Mouse (Mus musculus): ENCODE data around the gene Gm20388. TPM values are rescaled to one million over a fixed set of nuclear protein-coding genes. Genes with fewer than 3 reads are reported as not detected.

The Gm20388 gene
- polyA plus RNA-seq, 2 experiments, result 8.5 TPM; not detected in 1

- ATAC-seq (ENCODE audit: insufficient read depth) (no peak), DNase-seq (ENCODE audit: low read depth in 3 of 3, low spot score in 3 of 3) (no peak)
- Histone ChIP-seq H3K9ac (replicated peaks) (no peak overlapping the region), H3K36me3 (replicated peaks; ENCODE audit: control insufficient read depth, insufficient read depth, low read depth) (no peaks in the 10 kb centered on the region; the same call in 1 of the 2 replicates), H3K27ac (no peak overlapping the region), H3K9me3 (ENCODE audit: control insufficient read depth, low read length) (no peaks in the 10 kb centered on the region), H3K4me3 (ENCODE audit: insufficient read depth in 1 of 2, low read depth in 2 of 2, low read length in 2 of 2) (no peak overlapping the region), H3K4me2 (ENCODE audit: low read depth) (no peak overlapping the region), H3K4me1 (replicated peaks; ENCODE audit: control insufficient read depth in 2 of 2, insufficient read depth in 2 of 2, low read length in 1 of 2) (peaks cover 0 to 30% of the 10 kb centered on the region in 2 experiments; a peak in 3 of 4 replicates), H3K27me3 (ENCODE audit: control insufficient read depth, insufficient read depth, low read length) (no peaks in the 10 kb centered on the region)
- 68% methylated on average over 4 of the region's 4 CpGs for WGBS (ENCODE audit: insufficient replicate concordance)
- no peak for TF ChIP-seq EP300 (IDR thresholded peaks at IDR 0.05; ENCODE audit: low read depth)
- TF ChIP-seq CTCF (IDR thresholded peaks at IDR 0.05; ENCODE audit: low read depth), result no peak
Observed at GRCm38 (mm10) chr8:123018484-123019164, 3108.0 kb downstream of the Gm20388 start.

- Histone ChIP-seq H3K9ac (replicated peaks) (no peak overlapping the region), H3K4me1 (replicated peaks; ENCODE audit: control insufficient read depth in 2 of 2, insufficient read depth in 2 of 2, low read length in 1 of 2) (peaks cover 0 to 29% of the 10 kb centered on the region in 2 experiments; a peak in 3 of 4 replicates), H3K4me2 (ENCODE audit: low read depth) (no peak overlapping the region), H3K9me3 (ENCODE audit: control insufficient read depth, low read length) (no peaks in the 10 kb centered on the region), H3K27ac (no peak overlapping the region), H3K27me3 (ENCODE audit: control insufficient read depth, insufficient read depth, low read length) (no peaks in the 10 kb centered on the region), H3K4me3 (ENCODE audit: insufficient read depth in 1 of 2, low read depth in 2 of 2, low read length in 2 of 2) (no peak overlapping the region), H3K36me3 (replicated peaks; ENCODE audit: control insufficient read depth, insufficient read depth, low read depth) (no peaks in the 10 kb centered on the region; the same call in 1 of the 2 replicates)
- ATAC-seq (ENCODE audit: insufficient read depth) (no peak), DNase-seq (ENCODE audit: low read depth in 3 of 3, low spot score in 3 of 3) (no peak)
- 73% methylated on average over 2 of the region's 2 CpGs for WGBS (ENCODE audit: insufficient replicate concordance)
- no peak for TF ChIP-seq CTCF (IDR thresholded peaks at IDR 0.05; ENCODE audit: low read depth)
Observed at GRCm38 (mm10) chr8:123020084-123020483, 3109.4 kb downstream of the Gm20388 start.

GRCm38 (mm10) chr8:123020859-123021258 is 3110.2 kb downstream of the Gm20388 start:
- H3K4me1 ChIP-seq (replicated peaks; ENCODE audit: control insufficient read depth in 2 of 2, insufficient read depth in 2 of 2, low read length in 1 of 2), result peaks cover 0 to 28% of the 10 kb centered on the region in 2 experiments; a peak in 3 of 4 replicates
- H3K4me3 ChIP-seq (ENCODE audit: insufficient read depth in 1 of 2, low read depth in 2 of 2, low read length in 2 of 2), result no peak overlapping the region
- no peaks in the 10 kb centered on the region for H3K27me3 ChIP-seq (ENCODE audit: control insufficient read depth, insufficient read depth, low read length)
- H3K27ac ChIP-seq, result no peak overlapping the region
- no peaks in the 10 kb centered on the region for H3K9me3 ChIP-seq (ENCODE audit: control insufficient read depth, low read length)
- 67% methylated on average over 2 of the region's 2 CpGs for WGBS (ENCODE audit: insufficient replicate concordance)
- ATAC-seq (ENCODE audit: insufficient read depth) (0 out of 2 replicates have a peak, but pooled peaks have one; percentile 18), DNase-seq (ENCODE audit: low read depth in 3 of 3, low spot score in 3 of 3) (no peak)
- no peak overlapping the region for H3K4me2 ChIP-seq (ENCODE audit: low read depth)
- TF ChIP-seq EP300 (IDR thresholded peaks at IDR 0.05; ENCODE audit: low read depth) (no peak), CTCF (IDR thresholded peaks at IDR 0.05; ENCODE audit: low read depth) (no peak)
- no peaks in the 10 kb centered on the region; the same call in 1 of the 2 replicates for H3K36me3 ChIP-seq (replicated peaks; ENCODE audit: control insufficient read depth, insufficient read depth, low read depth)
- H3K9ac ChIP-seq (replicated peaks), result no peak overlapping the region

GRCm38 (mm10) chr8:123021259-123021658 is 3110.6 kb downstream of the Gm20388 start:
- Histone ChIP-seq H3K27ac (no peak overlapping the region), H3K9me3 (ENCODE audit: control insufficient read depth, low read length) (no peaks in the 10 kb centered on the region), H3K36me3 (replicated peaks; ENCODE audit: control insufficient read depth, insufficient read depth, low read depth) (no peaks in the 10 kb centered on the region; the same call in 1 of the 2 replicates), H3K4me1 (replicated peaks; ENCODE audit: control insufficient read depth in 2 of 2, insufficient read depth in 2 of 2, low read length in 1 of 2) (peaks cover 0 to 29% of the 10 kb centered on the region in 2 experiments), H3K4me3 (ENCODE audit: insufficient read depth in 1 of 2, low read depth in 2 of 2, low read length in 2 of 2) (no peak overlapping the region), H3K27me3 (ENCODE audit: control insufficient read depth, insufficient read depth, low read length) (no peaks in the 10 kb centered on the region), H3K4me2 (ENCODE audit: low read depth) (no peak overlapping the region), H3K9ac (replicated peaks) (no peak overlapping the region)
- TF ChIP-seq EP300 (IDR thresholded peaks at IDR 0.05; ENCODE audit: low read depth), result no peak
- TF ChIP-seq CTCF (IDR thresholded peaks at IDR 0.05; ENCODE audit: low read depth), result no peak
- DNase-seq (ENCODE audit: low read depth in 3 of 3, low spot score in 3 of 3) (no peak), ATAC-seq (ENCODE audit: insufficient read depth) (0 out of 2 replicates have a peak, but pooled peaks have one; percentile 36)
- 68% methylated on average over 1 of the region's 1 CpGs for WGBS (ENCODE audit: insufficient replicate concordance)

GRCm38 (mm10) chr8:123022727-123023126 is 3112.1 kb downstream of the Gm20388 start:
- Histone ChIP-seq H3K27ac (no peak overlapping the region), H3K4me3 (ENCODE audit: insufficient read depth in 1 of 2, low read depth in 2 of 2, low read length in 2 of 2) (no peak overlapping the region), H3K9ac (replicated peaks) (no peak overlapping the region), H3K4me1 (replicated peaks; ENCODE audit: control insufficient read depth in 2 of 2, insufficient read depth in 2 of 2, low read length in 1 of 2) (peaks cover 0 to 29% of the 10 kb centered on the region in 2 experiments), H3K4me2 (ENCODE audit: low read depth) (no peak overlapping the region), H3K9me3 (ENCODE audit: control insufficient read depth, low read length) (no peaks in the 10 kb centered on the region), H3K27me3 (ENCODE audit: control insufficient read depth, insufficient read depth, low read length) (no peaks in the 10 kb centered on the region), H3K36me3 (replicated peaks; ENCODE audit: control insufficient read depth, insufficient read depth, low read depth) (no peaks in the 10 kb centered on the region)
- ATAC-seq (ENCODE audit: insufficient read depth), result no peak
- no peak for TF ChIP-seq EP300 (IDR thresholded peaks at IDR 0.05; ENCODE audit: low read depth)
- DNase-seq (ENCODE audit: low read depth in 3 of 3, low spot score in 3 of 3), result no peak
- 74% methylated on average over 3 of the region's 3 CpGs for WGBS (ENCODE audit: insufficient replicate concordance)

Measured in liver, embryonic 14.5 days (tissue).